Mouse (Mus musculus) splenic B cell, adult 2 months (primary cell): Measurements from ENCODE around the gene Ttl.

Experiments used
- DNase-seq: peaks from one replicate; pipeline ENCODE4 v3.0.0-alpha.2; 2011; ENCODE audit warnings: low read depth, low spot score
- H3K27me3 ChIP-seq: 2 replicates; pipeline ENCODE4 v1.6.1; 2012; ENCODE audit warnings: mild to moderate bottlenecking, low read length, moderate library complexity, mixed read lengths; ENCODE audit not compliant: control insufficient read depth, poor library complexity, insufficient read depth, severe bottlenecking
- H3K36me3 ChIP-seq: 2 replicates; pipeline ENCODE4 v1.6.1; 2012; ENCODE audit warnings: mild to moderate bottlenecking, low read length, moderate library complexity, mixed read lengths; ENCODE audit not compliant: control insufficient read depth, poor library complexity, insufficient read depth, severe bottlenecking

The Ttl gene

DNA sequence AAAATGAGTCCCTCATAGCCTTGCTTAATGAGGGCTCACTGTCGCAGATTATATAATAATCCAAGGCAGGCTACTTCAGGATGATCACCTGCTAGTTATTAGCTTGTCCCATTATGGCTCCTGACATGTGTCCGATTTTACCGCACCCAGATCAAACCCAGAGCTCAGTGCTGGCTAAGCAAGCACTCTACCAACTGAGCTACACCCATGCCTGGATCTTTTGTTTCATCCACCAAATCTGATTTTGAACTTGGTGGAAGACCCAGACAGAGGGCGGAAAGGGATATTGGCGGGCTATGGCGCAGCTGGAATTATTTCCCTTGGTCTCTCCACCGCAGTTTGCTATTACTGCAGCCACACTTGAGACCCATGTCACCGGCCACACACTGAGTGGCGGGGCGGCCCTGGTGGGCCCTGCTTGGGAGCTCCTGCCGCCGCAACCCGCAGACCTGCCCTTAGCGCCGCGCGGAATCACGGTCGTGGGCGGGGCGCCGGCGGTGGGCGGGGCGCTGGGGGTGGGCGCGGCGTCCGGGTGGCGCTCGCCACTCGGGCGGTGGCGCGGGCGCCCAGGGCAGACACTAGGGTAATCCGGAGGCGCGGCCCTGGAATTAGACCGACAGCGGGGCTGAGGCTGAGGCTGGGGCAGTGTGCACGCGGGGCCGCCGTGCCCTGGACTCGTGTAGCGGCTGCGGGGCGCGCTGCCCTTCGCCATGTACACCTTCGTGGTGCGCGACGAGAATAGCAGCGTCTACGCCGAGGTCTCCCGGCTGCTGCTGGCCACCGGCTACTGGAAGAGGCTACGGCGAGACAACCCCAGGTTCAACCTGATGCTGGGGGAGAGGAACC is at the start of gene Ttl:
TSS of gene Ttl (plus strand) at position 506 of the 846 bp plus-strand sequence.
- DNase-seq, result peak; percentile 79
- H3K27me3 ChIP-seq, result no peaks in the 10 kb centered on the region
- no peaks in the 10 kb centered on the region for H3K36me3 ChIP-seq

DNA sequence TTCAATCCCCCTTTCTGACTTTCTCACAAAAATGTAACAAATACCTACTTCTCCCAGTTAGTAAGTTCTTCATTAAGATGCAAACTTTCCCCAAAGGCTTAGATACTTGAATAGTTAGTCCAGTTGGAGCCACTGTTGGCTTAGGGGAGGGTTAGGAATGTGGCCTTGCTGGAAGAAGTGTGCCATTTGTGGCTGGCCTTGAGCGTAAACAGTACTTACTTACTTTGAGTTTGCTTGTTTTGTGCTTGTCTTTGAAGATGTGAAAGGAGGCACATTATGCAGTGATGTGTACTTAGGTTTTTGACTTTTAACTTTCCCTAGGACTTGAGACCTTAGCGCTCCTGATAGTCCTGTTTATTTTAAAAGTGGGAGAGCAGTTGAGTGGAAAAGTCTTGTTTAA is 45.6 kb upstream of the Ttl start:
- H3K27me3 ChIP-seq, result no peaks in the 10 kb centered on the region; the same call in 1 of the 2 replicates
- no peak for DNase-seq
- peaks cover 6% of the 10 kb centered on the region for H3K36me3 ChIP-seq

DNA sequence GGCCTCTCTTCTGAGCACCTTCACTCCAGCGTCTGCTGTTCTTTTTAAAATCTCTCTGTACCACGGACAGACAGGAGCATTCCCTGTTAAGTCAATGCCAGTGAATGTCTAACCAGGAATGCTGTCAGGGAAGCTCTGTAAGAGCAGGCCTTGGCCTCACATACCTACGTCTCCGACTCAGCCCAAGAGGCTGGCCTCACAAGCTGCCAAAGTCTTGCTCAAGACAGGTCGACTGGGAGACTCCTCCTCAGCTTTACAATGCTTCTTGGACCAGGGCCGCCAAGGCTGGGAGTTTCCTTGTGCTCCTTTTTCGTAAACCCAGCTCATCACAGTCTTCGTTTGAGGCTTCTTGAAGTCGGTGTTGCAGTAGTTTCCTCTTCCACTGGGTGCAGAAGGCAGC is 40.9 kb upstream of the Ttl start:
- H3K27me3 ChIP-seq, result no peaks in the 10 kb centered on the region; the same call in 1 of the 2 replicates
- H3K36me3 ChIP-seq, result peaks cover 2% of the 10 kb centered on the region; the same call in 1 of the 2 replicates
- DNase-seq, result no peak

DNA sequence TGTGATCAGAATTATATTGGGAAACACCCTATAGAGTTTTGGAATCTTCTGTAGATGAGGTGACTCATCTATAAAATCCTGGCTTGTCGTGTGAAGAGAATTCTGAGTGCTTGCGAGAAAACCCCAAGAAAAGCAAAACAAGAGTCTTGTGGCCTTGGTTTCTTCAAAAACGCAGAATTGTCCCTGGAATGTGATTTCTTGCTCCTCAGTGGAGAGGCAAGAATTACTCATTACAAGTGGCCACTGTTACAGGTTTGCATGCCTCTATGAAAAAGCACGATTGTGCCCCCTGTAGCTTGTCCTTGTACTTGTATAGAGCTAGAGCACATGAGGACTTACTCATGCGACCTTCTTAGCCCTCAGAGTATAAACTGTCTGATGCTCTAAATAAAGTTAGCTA is 30.4 kb upstream of the Ttl start:
- no peaks in the 10 kb centered on the region for H3K27me3 ChIP-seq
- DNase-seq, result no peak
- H3K36me3 ChIP-seq, result no peaks in the 10 kb centered on the region

DNA sequence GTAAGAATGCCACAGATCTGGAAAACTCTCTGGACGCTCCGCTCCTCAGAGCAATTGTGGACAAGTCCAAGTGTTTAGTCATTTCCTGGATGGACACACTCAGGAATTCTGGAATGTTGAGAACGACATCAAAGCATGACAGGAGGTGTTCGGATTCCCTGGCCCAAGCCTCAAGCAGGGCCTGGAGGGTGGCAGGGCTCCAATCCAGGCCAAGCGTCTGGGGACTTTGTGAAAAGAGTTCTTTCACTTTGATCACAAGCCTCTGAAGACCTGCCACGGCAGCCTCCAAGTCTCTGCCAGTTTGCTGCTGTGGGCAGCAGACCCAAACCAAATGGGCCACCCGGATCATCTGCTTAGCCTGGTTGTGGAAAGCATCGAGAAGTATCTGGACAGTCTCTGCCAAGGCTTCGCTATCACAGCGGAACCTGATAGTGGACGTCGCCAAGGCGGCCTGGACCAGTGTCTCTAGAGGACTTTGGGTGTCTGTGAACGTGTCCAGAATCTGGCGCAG is 27.3 kb upstream of the Ttl start:
- no peak for DNase-seq
- H3K36me3 ChIP-seq, result no peaks in the 10 kb centered on the region
- H3K27me3 ChIP-seq, result no peaks in the 10 kb centered on the region

DNA sequence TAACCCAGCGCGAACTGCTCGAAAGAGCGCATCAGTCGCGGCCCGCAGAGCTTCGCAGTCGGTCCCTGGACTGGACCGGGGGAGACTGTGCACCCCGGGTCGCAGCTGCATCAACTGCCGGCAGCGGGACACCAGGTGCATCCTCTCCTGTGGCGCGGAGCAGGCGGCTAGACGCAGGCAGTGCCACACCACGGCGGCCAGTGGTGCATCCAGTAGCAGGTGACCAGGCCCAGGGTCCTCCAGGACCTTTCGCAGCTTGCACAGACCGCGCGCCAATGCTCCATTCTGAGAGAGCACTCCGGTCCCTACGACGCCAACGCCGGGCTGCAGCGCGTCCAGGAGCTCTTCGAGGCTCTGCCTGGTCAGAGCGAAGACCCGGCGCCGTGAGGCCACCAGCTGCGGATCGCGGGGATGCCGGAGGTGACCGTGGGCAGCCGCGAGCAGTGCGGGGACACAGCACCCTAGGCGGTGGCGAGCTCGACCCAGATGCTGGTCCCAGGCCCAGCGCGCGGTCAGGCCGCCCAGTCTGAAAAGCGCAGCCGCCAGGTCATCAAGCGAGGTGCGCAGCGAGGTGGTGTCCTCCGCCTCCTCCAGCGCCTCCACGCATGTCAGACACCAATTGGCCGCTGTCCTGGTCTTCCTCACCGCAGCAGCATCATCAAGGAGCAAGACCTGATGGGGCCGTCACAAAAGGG is 26.7 kb upstream of the Ttl start:
- H3K27me3 ChIP-seq, result no peaks in the 10 kb centered on the region
- DNase-seq, result peak; percentile 3
- no peaks in the 10 kb centered on the region for H3K36me3 ChIP-seq

DNA sequence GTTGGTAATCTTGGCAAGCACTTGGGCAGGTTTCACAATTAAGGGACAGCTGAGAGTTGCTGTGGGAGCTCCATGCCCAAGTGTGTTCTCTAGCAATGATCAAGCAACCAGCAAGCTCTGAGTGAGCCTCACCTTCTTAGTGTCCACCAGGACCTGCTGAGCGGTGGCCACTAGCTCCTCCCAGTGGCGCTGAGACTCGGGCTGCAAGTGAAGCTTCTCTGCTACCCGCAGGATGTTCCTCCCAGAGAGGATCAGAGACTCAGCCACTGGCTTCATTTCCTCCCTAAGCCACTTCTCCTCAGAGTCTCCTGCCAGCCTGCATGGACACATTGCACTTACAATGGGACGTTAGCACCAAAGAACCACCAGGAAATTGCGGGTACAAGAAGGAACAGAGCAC is 25.2 kb upstream of the Ttl start:
- DNase-seq, result peak; percentile 15
- H3K36me3 ChIP-seq, result no peaks in the 10 kb centered on the region

DNA sequence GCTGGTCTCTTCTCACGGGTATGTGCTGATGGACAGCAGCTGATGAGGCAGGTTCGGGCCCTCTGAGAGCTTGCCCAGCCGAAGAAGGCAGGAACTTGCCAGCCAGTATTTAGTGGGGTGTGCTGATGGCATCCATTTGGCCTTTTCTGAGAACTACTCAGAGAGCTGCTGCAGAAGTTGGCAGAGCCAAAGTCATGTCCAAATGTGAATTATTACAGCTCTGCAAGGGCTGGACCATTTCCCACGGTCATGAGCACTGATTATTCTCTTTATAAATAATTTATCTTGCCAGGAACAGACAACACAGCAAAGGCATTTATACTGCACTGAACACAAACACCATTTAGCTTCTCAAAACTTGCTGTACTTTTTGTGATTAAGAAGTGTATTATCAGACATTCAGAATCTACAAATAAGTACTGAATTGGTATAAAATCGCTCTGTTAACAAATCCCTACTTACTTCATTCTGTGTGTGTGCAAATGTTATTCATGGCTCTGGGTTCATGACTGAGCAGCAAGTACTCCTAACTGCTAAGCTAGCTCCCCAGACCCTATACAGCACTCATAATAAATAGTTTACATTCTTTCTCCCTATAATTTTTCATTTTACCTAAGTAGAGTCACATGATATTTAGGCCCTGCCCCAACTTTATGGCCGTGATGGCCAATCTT is 19.4 kb upstream of the Ttl start:
- Histone ChIP-seq H3K27me3 (no peaks in the 10 kb centered on the region), H3K36me3 (no peaks in the 10 kb centered on the region)
- no peak for DNase-seq

More for the DNA sequence above, 25.2 kb upstream of the Ttl start:
- H3K27me3 ChIP-seq, result no peaks in the 10 kb centered on the region

DNA sequence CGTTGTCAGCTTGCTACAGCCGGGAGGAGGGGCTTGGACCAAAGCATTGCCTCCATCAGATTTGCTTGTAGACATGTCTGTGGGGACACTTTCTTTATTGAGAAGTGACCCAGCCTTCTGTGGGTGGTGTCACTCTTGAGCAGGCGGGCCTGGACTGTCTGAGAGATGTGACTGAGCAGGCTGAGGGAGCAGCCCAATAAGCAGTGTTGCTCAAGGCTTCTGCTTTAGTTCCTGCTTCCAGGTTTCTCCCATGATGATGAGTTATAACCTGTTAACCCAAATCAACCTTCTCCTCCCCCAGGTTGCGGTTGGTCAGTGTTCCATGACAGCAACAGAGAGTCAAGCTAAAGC is 18.9 kb upstream of the Ttl start:
- Histone ChIP-seq H3K27me3 (no peaks in the 10 kb centered on the region), H3K36me3 (no peaks in the 10 kb centered on the region)
- no peak for DNase-seq

DNA sequence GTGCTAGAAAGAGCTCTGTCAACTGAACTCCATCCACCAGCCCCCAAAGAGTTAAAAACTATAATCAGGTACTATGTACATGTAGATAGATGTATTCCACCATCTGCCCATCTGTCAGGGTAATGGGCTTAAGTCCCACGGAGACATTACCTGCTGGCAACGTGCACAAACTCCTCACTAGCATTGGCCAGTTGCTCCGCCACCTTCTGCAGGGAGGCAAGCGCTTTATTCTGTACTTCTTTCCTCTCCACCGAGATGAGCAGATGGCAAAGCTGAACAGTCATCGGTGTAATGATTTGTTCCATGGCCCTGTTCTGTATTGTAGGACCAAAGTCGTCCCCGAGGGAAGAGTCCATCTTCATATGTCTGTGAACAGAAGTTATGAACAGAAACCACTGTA is 17.9 kb upstream of the Ttl start, which contains the start of gene Vinac1:
TSS of gene Vinac1 (minus strand) at position 362 of the 400 bp plus-strand sequence.
- Histone ChIP-seq H3K36me3 (no peaks in the 10 kb centered on the region), H3K27me3 (no peaks in the 10 kb centered on the region)
- no peak for DNase-seq

DNA sequence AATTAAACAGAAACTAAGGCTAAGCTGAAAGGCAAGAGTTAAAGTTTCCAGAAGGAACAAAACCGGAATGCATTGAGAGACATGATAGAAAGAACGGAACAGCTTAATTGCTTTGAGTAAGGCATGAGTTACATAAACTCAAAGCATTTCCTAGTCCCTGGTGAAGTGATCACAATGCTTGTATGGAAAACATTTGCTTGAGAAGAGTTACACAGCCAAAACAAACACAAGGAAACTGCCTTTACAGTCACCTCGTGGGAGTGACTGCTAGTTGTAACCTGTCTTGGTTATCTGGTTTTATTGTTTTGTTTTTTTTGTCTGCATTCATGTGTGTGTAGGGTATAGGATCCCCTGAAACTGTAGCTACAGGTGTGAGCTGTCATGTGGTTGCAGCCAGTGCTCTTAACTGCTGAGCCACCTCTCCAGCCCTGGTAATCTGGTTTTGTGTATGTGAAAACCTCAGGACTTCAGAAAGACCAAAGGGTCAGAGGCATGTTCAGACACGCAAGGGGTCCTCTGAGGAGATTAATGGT is 13.2 kb upstream of the Ttl start:
- DNase-seq, result no peak
- H3K27me3 ChIP-seq, result no peaks in the 10 kb centered on the region
- H3K36me3 ChIP-seq, result no peaks in the 10 kb centered on the region

DNA sequence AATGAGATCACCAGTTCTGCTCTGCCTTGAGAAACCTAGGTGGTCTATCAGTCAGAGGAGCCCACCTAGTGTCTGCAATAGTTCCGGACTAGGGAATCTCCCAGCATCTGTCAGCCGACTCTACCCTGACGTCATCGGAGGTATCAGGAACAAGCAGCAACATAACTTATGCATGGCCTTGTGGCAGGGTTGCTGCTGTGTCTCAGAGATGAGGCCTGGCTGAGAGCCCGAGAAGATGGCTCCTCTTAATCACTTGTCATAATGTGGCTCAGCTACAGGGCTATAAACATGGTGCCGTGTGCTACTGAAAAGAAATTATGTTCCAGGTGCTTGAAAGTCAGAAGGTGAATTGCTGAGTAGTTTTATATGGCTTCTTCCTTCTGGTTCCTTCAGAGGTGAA is 10.0 kb upstream of the Ttl start:
- no peaks in the 10 kb centered on the region for H3K36me3 ChIP-seq
- no peaks in the 10 kb centered on the region for H3K27me3 ChIP-seq
- no peak for DNase-seq

DNA sequence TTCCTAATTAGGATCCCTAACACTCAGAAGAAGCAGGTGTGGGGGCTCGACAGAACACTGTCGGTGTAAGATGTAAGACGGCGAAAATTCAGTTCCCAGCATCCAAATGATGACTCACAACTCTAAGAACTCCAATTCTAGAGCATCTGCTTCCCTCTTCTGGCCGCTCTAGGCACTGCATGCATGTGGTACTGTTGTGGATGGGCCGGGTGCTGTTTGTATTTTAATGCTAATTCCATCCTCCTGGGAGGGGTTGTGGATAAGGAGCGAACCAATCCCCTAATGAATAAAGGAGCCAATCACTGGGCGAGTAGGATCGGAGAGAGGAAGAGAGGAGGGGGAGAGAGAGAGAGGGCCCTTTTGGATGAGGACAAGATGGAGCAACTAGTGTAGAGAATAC is 9.1 kb upstream of the Ttl start:
- peak; percentile 55 for DNase-seq
- no peaks in the 10 kb centered on the region for H3K36me3 ChIP-seq
- no peaks in the 10 kb centered on the region for H3K27me3 ChIP-seq

DNA sequence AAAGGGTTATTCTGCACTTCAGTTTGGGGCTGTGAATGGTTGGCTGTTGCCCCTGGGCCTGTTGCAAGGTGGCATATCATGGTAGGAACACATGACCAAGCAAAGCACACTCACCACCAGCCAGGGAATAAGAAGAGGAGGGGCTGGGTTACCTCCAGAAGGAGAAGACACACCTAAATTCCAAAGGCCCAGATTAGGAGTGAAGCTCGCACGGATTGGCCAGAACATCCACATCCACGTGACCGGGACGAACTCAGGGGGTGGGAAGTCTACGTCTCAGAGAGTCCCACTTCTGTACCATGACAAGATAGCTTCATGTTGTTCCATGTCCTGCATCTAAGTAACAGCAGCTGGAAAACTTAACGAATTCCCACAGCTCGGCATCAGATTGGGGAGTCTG is 8.5 kb upstream of the Ttl start:
- DNase-seq, result no peak
- H3K36me3 ChIP-seq, result no peaks in the 10 kb centered on the region
- H3K27me3 ChIP-seq, result no peaks in the 10 kb centered on the region
